Mouse (Mus musculus) megakaryocyte-erythroid progenitor cell, adult 5-6 weeks (primary cell): Measurements from ENCODE around the gene S100a3. TPM values are rescaled to one million over a fixed set of nuclear protein-coding genes. Genes with fewer than 3 reads are reported as not detected.

Experiments
- total RNA-seq, 2 experiments: library from RNA; stranded (forward) in 1 of 2; stranded (reverse) in 1 of 2; fragments of 200-1000, 215-1000 nt in 1 of 2; fragments of >200 nt in 1 of 2; fragmentation: Nextera tagmentation in 1 of 2; gene quantifications; 2 replicates each; pipeline ENCODE4 v1.2.3; 2014 to 2017

Gene S100a3
- total RNA-seq, 2 experiments from 2014 or later, result not detected

Other genes with a start within 250 kb of the S100a3 start
- 1.7 and 7.3 TPM in 2 replicates for gene Slc27a3, start 170.6 kb upstream of the S100a3 start, total RNA-seq (2014; fragmentation: Nextera tagmentation)
- gene Slc27a3, start 170.6 kb upstream of the S100a3 start, total RNA-seq (2017), result 0.28 and 0.72 TPM in 2 replicates
- 39.0 and 39.3 TPM in 2 replicates for gene Ints3, start 127.0 kb upstream of the S100a3 start, total RNA-seq (2014; fragmentation: Nextera tagmentation)
- gene Ints3, start 127.0 kb upstream of the S100a3 start, total RNA-seq (2017), result 16.4 and 23.2 TPM in 2 replicates
- 0.22 TPM in 1 of 2 replicates, not detected in the other for gene Npr1, start 94.7 kb upstream of the S100a3 start, total RNA-seq (2014; fragmentation: Nextera tagmentation)
- gene Npr1, start 94.7 kb upstream of the S100a3 start, total RNA-seq (2017), result not detected in 2 replicates
- 113 and 117 TPM in 2 replicates for gene Ilf2, start 84.5 kb upstream of the S100a3 start, total RNA-seq (2014; fragmentation: Nextera tagmentation)
- gene Ilf2, start 84.5 kb upstream of the S100a3 start, total RNA-seq (2017), result 236 and 240 TPM in 2 replicates
- gene Snapin, start 69.5 kb upstream of the S100a3 start, total RNA-seq (2014; fragmentation: Nextera tagmentation), result 37.0 and 38.1 TPM in 2 replicates
- 19.5 and 48.6 TPM in 2 replicates for gene Snapin, start 69.5 kb upstream of the S100a3 start, total RNA-seq (2017)
- gene Chtop, start 51.1 kb upstream of the S100a3 start, total RNA-seq (2014; fragmentation: Nextera tagmentation), result 122 and 154 TPM in 2 replicates
- 118 and 119 TPM in 2 replicates for gene Chtop, start 51.1 kb upstream of the S100a3 start, total RNA-seq (2017)
- 27.2 and 33.2 TPM in 2 replicates for gene S100a1, start 46.2 kb upstream of the S100a3 start, total RNA-seq (2014; fragmentation: Nextera tagmentation)
- 55.0 and 57.4 TPM in 2 replicates for gene S100a1, start 46.2 kb upstream of the S100a3 start, total RNA-seq (2017)
- gene S100a13, start 46.1 kb upstream of the S100a3 start, total RNA-seq (2014; fragmentation: Nextera tagmentation), result 14.8 and 33.6 TPM in 2 replicates
- gene S100a13, start 46.1 kb upstream of the S100a3 start, total RNA-seq (2017), result 36.2 and 58.0 TPM in 2 replicates
- not detected in 2 replicates for gene S100a14, start 33.7 kb upstream of the S100a3 start, total RNA-seq (2014; fragmentation: Nextera tagmentation)
- 4.1 TPM in 1 of 2 replicates, not detected in the other for gene S100a14, start 33.7 kb upstream of the S100a3 start, total RNA-seq (2017)
- gene S100a16, start 23.3 kb upstream of the S100a3 start, total RNA-seq (2014; fragmentation: Nextera tagmentation), result not detected in 2 replicates
- gene S100a16, start 23.3 kb upstream of the S100a3 start, total RNA-seq (2017), result not detected in 2 replicates
- gene S100a2, start 29.7 kb downstream of the S100a3 start, total RNA-seq (2014; fragmentation: Nextera tagmentation), result not detected in 2 replicates
- not detected in 2 replicates for gene S100a2, start 29.7 kb downstream of the S100a3 start, total RNA-seq (2017)
- not detected in 2 replicates for gene Gm42674, start 41.3 kb downstream of the S100a3 start, total RNA-seq (2014; fragmentation: Nextera tagmentation)
- not detected in 2 replicates for gene Gm42674, start 41.3 kb downstream of the S100a3 start, total RNA-seq (2017)
- 3.8 TPM in 1 of 2 replicates, not detected in the other for gene S100a4, start 43.2 kb downstream of the S100a3 start, total RNA-seq (2014; fragmentation: Nextera tagmentation)
- gene S100a4, start 43.2 kb downstream of the S100a3 start, total RNA-seq (2017), result 6.7 and 23.6 TPM in 2 replicates
- gene S100a5, start 47.9 kb downstream of the S100a3 start, total RNA-seq (2014; fragmentation: Nextera tagmentation), result not detected in 2 replicates
- not detected in 2 replicates for gene S100a5, start 47.9 kb downstream of the S100a3 start, total RNA-seq (2017)
- 2.0 and 21.9 TPM in 2 replicates for gene S100a6, start 52.3 kb downstream of the S100a3 start, total RNA-seq (2014; fragmentation: Nextera tagmentation)
- gene S100a6, start 52.3 kb downstream of the S100a3 start, total RNA-seq (2017), result 0.94 TPM in 1 of 2 replicates, not detected in the other
- not detected in 2 replicates for gene S100a7a, start 93.4 kb downstream of the S100a3 start, total RNA-seq (2014; fragmentation: Nextera tagmentation)
- not detected in 2 replicates for gene S100a7a, start 93.4 kb downstream of the S100a3 start, total RNA-seq (2017)
- gene S100a8, start 108.4 kb downstream of the S100a3 start, total RNA-seq (2014; fragmentation: Nextera tagmentation), result 8.8 and 1,388 TPM in 2 replicates
- 75.2 and 207 TPM in 2 replicates for gene S100a8, start 108.4 kb downstream of the S100a3 start, total RNA-seq (2017)
- 1.1 and 1,636 TPM in 2 replicates for gene S100a9, start 135.1 kb downstream of the S100a3 start, total RNA-seq (2014; fragmentation: Nextera tagmentation)
- gene S100a9, start 135.1 kb downstream of the S100a3 start, total RNA-seq (2017), result 59.5 and 143 TPM in 2 replicates
- gene Pglyrp4, start 166.3 kb downstream of the S100a3 start, total RNA-seq (2014; fragmentation: Nextera tagmentation), result not detected in 2 replicates
- gene Pglyrp4, start 166.3 kb downstream of the S100a3 start, total RNA-seq (2017), result not detected in 2 replicates
- not detected in 2 replicates for gene Gm5849, start 217.3 kb downstream of the S100a3 start, total RNA-seq (2014; fragmentation: Nextera tagmentation)
- not detected in 2 replicates for gene Gm5849, start 217.3 kb downstream of the S100a3 start, total RNA-seq (2017)